Mouse (Mus musculus) spleen, adult 12 weeks (tissue): ENCODE measurements around the gene Zbtb22.
A peak's percentile ranks its signal among the peaks of the same experiment; 100 is the strongest.
"Not testable (repeated sequence)": the region's sequence is repeated elsewhere in the genome, so short reads cannot be mapped to it uniquely, and the experiment has no call there.

Source experiments
- DNase-seq: peaks from one replicate; pipeline ENCODE4 v3.0.0; 2022; ENCODE audit warnings: low spot score

Zbtb22 gene

GRCm38 (mm10) chr17:33915671-33916250 is at the start of gene Zbtb22, which contains the start of gene Tapbp:
Gene Zbtb22, plus strand, starts transcription at chr17:33915904.
Gene Tapbp, plus strand, starts transcription at chr17:33915899.
- peak; percentile 90 for DNase-seq

- not testable (repeated sequence) for DNase-seq
Measured at GRCm38 (mm10) chr17:33873537-33873936, 42.2 kb upstream of the Zbtb22 start, which contains the start of gene Gm7029. Gene Gm7029, plus strand, starts transcription at chr17:33873837.

- no peak for DNase-seq
Measured at GRCm38 (mm10) chr17:33874411-33874810, 41.3 kb upstream of the Zbtb22 start.

- not testable (repeated sequence) for DNase-seq
Measured at GRCm38 (mm10) chr17:33875797-33876196, 39.9 kb upstream of the Zbtb22 start.

- not testable (repeated sequence) for DNase-seq
Measured at GRCm38 (mm10) chr17:33884320-33884719, 31.4 kb upstream of the Zbtb22 start.

- not testable (repeated sequence) for DNase-seq
Measured at GRCm38 (mm10) chr17:33887802-33888201, 27.9 kb upstream of the Zbtb22 start.

GRCm38 (mm10) chr17:33888230-33888629 is 27.5 kb upstream of the Zbtb22 start:
- not testable (repeated sequence) for DNase-seq

GRCm38 (mm10) chr17:33889941-33890532 is 25.7 kb upstream of the Zbtb22 start:
- not testable (repeated sequence) for DNase-seq

- DNase-seq, result peak; percentile 99
Measured at GRCm38 (mm10) chr17:33890533-33891059, 25.1 kb upstream of the Zbtb22 start, which contains the start of gene Kifc1. Gene Kifc1, minus strand, starts transcription at chr17:33890661.

- no peak for DNase-seq
Measured at GRCm38 (mm10) chr17:33891357-33891756, 24.3 kb upstream of the Zbtb22 start.

GRCm38 (mm10) chr17:33891892-33892291 is 23.8 kb upstream of the Zbtb22 start:
- not testable (repeated sequence) for DNase-seq

GRCm38 (mm10) chr17:33892429-33892828 is 23.3 kb upstream of the Zbtb22 start:
- no peak for DNase-seq

GRCm38 (mm10) chr17:33893011-33893410 is 22.7 kb upstream of the Zbtb22 start:
- DNase-seq, result not testable (repeated sequence)

- no peak for DNase-seq
Measured at GRCm38 (mm10) chr17:33897114-33897794, 18.4 kb upstream of the Zbtb22 start.

- DNase-seq, result not testable (repeated sequence)
Measured at GRCm38 (mm10) chr17:33898193-33898592, 17.5 kb upstream of the Zbtb22 start.

- no peak for DNase-seq
Measured at GRCm38 (mm10) chr17:33899642-33900041, 16.1 kb upstream of the Zbtb22 start.

- DNase-seq, result no peak
Measured at GRCm38 (mm10) chr17:33900281-33900988, 15.3 kb upstream of the Zbtb22 start.

- DNase-seq, result no peak
Measured at GRCm38 (mm10) chr17:33900989-33901314, 14.8 kb upstream of the Zbtb22 start.

GRCm38 (mm10) chr17:33901653-33902052 is 14.1 kb upstream of the Zbtb22 start:
- DNase-seq, result no peak

GRCm38 (mm10) chr17:33902079-33902478 is 13.6 kb upstream of the Zbtb22 start:
- DNase-seq, result no peak

- no peak for DNase-seq
Measured at GRCm38 (mm10) chr17:33902491-33902890, 13.2 kb upstream of the Zbtb22 start.
